Mouse (Mus musculus): ENCODE measurements around the gene Timm22. TPM values are rescaled to one million over a fixed set of nuclear protein-coding genes. Genes with fewer than 3 reads are reported as not detected.

Gene Timm22
- total and polyA plus RNA-seq, 3 experiments: 13.8 to 53.7 (median 37.9) TPM

DNA sequence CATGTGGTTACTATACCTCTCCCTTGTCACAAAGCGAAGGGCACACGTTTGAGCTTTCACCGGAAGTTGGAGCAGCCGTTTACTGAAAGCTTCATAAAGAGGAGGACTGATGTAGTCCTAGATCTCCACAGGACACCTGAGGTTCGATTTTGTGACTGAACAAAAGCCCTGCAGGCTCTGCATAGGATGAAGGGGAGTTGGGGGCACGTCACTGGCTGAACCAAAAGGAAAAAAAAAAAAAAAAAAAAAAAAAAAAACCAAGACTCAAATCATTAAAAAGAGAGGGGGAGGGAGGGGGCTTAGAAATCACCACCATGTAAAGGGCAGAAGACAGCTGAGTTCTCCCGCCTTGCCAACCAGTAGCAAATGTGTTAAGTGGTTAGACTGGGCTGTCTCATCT lies 18.0 kb upstream of the Timm22 start:
- no peak for DNase-seq

- DNase-seq: no peak
These were observed 14.2 kb upstream of the Timm22 start for GRCm38 (mm10) chr11:76392532-76392931.

DNA sequence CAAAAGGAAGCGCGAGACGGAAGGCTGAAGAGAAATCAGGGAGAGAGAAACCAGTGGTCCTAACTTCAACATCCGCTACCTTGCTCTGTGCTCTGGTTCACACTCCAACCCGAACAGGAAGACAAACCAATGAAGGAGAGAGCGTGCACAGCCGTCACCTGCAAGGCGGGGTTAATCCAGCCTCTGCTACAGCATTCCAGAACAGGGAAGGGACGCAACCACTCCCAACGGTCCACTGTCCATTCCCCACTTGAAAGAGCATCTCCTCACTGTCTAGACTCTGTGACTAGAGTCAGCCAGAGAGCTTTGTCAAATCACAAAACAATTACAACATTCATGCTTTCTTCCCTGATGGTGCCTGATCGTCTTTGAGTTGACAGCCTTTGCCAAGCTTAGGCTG lies 13.8 kb upstream of the Timm22 start:
- no peak for DNase-seq

DNA sequence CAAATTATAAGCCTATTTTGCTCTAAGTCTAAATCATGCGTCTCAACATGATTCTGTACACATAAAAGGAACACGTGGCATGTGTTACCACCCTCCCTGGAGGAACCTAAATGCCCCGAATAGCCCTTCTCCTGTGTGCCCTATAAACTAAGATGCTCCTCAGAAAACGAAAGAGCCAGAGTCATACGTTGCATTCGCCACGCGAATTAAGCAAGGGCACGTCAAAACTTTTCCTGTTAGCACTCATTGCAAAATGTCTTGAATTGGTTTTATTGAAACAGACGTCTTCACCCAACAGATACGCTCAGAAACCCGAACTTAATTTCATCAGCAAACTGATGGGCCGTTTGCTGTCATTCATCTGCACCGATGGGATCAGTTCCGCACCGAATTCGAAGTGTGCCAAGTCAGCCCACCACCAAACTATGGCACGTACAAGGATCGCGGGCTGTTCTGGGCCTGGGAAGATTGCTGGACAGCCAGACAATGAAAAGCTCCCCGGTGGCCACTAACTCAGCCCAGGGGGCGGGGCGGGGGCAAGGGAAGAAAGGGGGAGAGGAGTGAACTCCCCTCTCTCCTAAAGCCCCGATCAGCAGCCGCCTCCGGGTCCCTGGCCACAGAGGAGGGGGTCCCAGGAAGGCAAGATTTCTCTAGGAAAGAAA lies 9.0 kb upstream of the Timm22 start:
- peak; percentile 68 for DNase-seq

- peak; percentile 78 for DNase-seq
These were observed 8.4 kb upstream of the Timm22 start for GRCm38 (mm10) chr11:76398312-76398797.

GRCm38 (mm10) chr11:76398798-76399586 lies 7.8 kb upstream of the Timm22 start, which contains the start of gene Nxn:
Gene Nxn, minus strand, starts transcription at chr11:76399140.
- DNase-seq: peak; percentile 97

- DNase-seq: peak; percentile 57
These were observed 7.0 kb upstream of the Timm22 start for GRCm38 (mm10) chr11:76399587-76400330.

- no peak for DNase-seq
These were observed 5.4 kb upstream of the Timm22 start for GRCm38 (mm10) chr11:76401398-76401797.

- DNase-seq: no peak
These were observed 1.6 kb upstream of the Timm22 start for GRCm38 (mm10) chr11:76405113-76405512.

GRCm38 (mm10) chr11:76405626-76406264 lies 1.0 kb upstream of the Timm22 start:
- no peak for DNase-seq

DNA sequence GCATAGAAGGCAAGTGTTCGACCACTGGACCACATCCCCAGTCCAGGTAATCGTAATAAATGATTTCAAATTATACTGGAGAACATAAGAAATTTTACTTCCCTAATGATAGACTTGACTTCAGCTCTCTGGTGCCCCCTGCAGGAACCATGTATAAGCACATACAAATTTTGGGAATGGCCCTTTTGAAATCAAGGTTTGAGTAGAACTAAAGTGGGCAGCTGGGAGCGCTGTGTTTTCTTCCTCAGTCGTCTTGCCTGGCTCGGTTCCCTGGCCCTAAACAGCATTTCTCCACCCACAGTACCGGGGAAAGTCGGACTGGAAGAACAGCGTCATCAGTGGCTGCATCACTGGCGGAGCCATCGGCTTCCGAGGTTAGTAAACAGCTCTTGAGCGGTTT lies 4.1 kb downstream of the Timm22 start:
- DNase-seq: peak; percentile 28

DNA sequence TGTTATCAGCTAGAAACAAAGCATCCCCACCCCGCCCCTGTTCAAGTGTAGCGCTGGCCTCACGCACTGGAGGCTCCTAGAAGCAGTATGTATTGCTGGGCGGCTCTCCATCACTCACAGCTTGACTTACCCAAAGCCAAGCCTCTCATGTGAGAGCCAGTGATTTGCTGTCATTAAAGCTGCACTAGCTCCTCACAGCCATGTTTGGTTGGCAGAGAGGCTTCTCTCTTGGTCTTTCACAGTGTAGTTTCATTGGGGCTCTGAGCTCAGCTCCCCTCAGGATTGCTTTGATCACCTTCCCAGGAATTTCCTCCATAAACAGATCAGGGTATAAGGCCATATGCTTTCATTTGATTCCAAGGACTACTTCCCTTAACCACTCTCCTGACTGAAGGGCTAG lies 6.5 kb downstream of the Timm22 start:
- DNase-seq: no peak

DNA sequence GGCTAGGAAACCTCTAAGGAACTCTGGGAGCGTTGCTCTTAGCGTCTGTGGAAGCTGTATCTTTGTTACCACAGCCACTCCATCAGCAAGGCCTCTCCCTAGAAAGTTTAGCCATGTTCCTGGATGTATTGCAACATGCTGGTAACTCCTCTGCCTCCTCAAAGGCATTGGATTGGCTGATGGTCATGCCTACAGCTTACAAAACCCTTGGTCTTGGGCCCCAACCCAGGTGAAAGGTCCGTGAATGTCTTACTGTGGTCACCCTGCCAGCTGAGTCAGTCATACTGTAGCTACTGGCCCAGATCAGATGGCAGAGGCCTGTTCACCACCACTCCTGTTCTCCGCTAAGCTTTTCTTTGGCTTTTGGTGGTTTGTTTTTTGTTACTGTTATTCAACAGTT lies 8.2 kb downstream of the Timm22 start:
- peak; percentile 67 for DNase-seq

DNA sequence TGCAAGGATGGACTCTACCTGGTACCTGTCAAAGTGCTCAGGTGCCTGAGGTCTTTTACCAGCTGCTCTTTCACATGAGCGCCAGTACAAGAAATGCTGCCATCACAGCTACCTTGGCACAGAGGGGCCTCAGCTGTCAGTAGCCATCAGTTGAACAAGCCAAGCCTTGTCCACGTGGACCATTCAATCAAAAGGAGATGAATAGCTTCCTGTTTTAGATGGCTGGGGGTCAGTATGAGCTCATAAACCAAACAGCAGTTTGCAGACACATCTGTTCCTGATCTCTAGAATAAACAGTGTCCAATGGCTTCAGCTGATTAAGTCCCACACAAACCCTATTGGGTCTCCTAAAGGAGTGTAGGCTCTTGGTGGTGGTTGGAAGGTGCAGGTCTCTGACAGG lies 9.2 kb downstream of the Timm22 start:
- no peak for DNase-seq

DNA sequence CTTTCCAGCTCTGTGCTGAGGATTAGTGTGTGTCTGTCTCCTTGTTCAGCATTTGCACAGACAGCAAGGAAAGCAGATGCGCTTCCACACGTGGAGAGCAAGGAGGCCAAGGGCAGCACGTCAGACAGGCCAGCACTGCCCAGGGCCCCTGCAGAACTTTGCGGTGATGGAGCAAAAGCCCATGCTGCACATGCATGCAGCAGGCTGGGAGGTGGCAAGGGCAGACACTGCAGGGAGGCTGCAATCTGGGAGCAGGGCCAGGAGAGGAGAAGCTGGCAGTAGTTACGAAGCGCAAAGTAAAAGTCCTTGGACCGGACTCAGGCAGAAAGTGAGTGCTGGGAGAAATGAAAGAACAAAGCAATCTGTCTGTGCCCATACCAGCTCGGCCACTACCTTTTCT lies 11.7 kb downstream of the Timm22 start:
- peak; percentile 87 for DNase-seq

DNA sequence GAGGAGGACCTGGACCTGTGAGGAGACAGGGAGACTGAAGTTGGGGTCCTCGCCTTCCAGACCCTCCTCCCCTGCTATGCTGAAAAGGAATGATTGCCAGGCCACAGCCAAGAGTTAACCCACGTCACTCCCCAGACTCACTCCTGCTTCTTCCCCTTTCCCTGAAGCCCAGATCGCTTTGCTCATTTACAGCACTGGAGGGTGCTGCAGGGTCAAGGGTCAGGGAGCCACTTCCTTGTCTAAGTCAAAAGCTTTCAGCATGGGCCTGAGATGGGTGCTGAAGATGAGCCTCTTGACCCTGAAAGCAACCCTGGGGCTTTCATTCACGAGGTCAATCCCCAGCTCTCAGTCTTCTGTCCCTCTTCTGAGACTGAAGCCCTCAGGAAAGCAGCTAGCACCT lies 12.4 kb downstream of the Timm22 start:
- no peak for DNase-seq

- no peak for DNase-seq
These were observed 14.1 kb downstream of the Timm22 start for GRCm38 (mm10) chr11:76420896-76421295.

- DNase-seq: no peak
These were observed 19.0 kb downstream of the Timm22 start for GRCm38 (mm10) chr11:76425749-76426148.

DNA sequence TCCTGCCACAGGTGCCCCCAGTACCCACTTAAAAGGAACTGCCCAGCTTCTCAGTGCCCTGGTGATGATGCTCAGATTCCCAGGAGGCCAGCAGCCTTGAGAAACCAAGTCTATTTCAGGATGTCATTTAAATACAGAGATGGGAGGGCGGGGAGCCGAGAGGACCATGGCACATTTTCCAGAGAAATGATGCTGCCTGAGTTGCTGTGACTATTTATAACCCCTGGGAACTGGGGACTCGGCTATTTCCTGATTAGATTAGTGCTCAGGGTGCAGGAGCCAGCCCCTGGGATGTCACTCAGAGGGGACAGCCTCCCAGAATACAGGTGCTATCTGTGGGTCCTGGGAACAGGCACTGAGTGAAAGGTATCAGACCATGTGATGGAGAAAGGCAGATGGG lies 21.0 kb downstream of the Timm22 start:
- no peak for DNase-seq

DNA sequence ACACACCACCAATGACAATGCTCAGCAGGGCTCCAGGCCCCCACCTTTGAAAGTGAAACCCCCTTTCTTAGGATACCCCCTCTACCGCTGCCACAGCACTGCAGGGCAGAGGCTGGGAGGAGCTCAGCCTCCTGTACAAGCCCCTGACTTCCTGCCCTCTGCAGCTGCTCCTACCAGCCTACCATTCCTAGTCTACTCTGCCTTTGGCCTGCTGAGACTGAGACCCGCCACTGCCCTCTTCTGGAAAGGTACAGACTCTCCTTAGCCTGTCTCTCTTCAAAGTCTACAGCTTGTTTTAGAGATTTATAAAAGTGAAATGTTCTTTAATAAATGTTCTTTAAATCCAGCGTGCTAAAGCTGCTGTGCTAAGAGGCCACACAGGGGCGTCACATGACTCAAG lies 22.3 kb downstream of the Timm22 start:
- no peak for DNase-seq

DNA sequence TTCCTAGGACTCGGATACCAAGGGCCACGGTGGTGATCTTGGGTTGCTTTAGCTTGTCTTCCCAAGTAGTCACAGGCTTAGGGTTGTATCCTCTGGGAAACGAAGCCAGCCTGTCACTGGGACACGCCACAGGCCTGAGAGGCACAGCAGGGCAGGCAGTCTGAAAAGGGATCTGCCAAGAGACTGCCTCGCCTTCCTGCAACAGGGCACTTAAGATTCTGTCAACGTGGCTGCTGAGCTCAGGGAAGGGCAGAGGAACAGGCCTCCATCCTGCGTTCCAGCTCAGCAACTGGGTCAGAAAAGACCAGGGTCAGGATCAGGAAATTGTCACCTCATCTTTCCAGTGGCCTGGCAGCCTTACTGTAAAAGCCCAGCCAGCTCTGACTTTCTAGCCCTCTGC lies 22.8 kb downstream of the Timm22 start:
- DNase-seq: no peak

DNA sequence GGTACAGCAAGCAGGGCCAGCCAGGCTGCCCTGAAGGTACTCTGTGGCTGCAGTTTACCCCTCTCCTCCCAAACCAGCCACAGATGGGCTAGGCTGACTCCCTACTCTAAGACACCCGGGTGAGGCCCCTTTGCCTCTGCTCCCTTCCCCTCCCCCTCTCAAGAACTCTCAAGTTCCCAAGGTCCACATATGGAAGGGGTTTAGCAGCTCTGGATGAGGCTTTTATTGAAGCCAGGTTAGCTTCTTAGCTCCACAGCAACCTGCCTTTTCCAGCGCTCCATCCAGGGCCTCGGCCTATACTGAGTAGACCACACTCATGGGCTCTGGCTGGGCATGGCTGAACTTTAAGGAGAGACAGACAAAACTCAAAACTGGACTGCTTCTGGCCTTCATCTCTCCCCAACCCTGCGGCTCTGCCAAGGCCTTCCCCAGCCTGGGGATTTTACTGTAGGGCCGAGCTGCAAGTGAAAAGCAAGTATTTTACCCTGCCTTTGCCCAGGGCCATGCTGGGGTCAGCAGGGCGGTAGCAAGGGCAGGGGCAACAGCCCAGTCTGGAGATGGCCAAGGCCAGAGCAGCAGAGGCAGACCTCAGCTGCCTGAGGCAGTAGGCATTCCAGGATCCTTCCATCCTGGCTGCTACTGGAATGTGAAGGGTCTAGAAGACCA lies 23.3 kb downstream of the Timm22 start:
- DNase-seq: peak; percentile 38
